Mouse (Mus musculus): ENCODE data around the gene Gcnt1.

- TF ChIP-seq POLR2A (IDR thresholded peaks at IDR 0.05; ENCODE audit: low read depth, low read length) (peak; percentile 85), CTCF (IDR thresholded peaks at IDR 0.05; ENCODE audit: extremely low read depth, insufficient read depth, insufficient read length, insufficient replicate concordance) (no peak)
Measured at GRCm38 (mm10) chr19:17393841-17394591, 21.4 kb upstream of the Gcnt1 start, which contains the start of gene Rfk.
